Mouse (Mus musculus) heart, postnatal 0 days (tissue): ENCODE measurements at regions not wholly inside any gene's neighbourhood (a gene's known extent, or its start where the extent isn't known, plus 50 kb on each side); places are given as distances from the start of the nearest gene placed in this dataset.

Source experiments
- ATAC-seq: fragments of 200-750 bp; cut with Nextera tagmentation; 2 replicates; pipeline ENCODE4 v1.8.0; 2017; ENCODE audit warnings: low read depth, moderate number of reproducible peaks, moderate library complexity; ENCODE audit not compliant: insufficient read depth
- DNase-seq: peaks from one replicate; pipeline ENCODE4 v3.0.0-alpha.2; 2016; ENCODE audit warnings: low spot score
- H3K27ac ChIP-seq: fragments of 300-500 bp; sonication (generic); 2 replicates; pipeline ENCODE4 v1.5.1; 2014; ENCODE audit warnings: low read depth, mild to moderate bottlenecking
- H3K27me3 ChIP-seq: fragments of 300-500 bp; sonication (generic); 2 replicates; pipeline ENCODE4 v1.6.1; 2014; ENCODE audit warnings: low read length, mixed read lengths; ENCODE audit not compliant: control insufficient read depth, insufficient read depth
- H3K36me3 ChIP-seq: fragments of 300-500 bp; sonication (generic); replicated peaks from 2 replicates; pipeline ENCODE4 v1.6.1; 2014; ENCODE audit warnings: low read length, mixed read lengths; ENCODE audit not compliant: control insufficient read depth, insufficient read depth
- H3K4me1 ChIP-seq: fragments of 300-500 bp; sonication (generic); 2 replicates; pipeline ENCODE4 v1.6.1; 2014; ENCODE audit warnings: antibody characterized with exemption; ENCODE audit not compliant: control insufficient read depth, insufficient read depth
- H3K4me2 ChIP-seq: fragments of 300-500 bp; sonication (generic); 2 replicates; pipeline ENCODE4 v1.6.1; 2014; ENCODE audit warnings: low read depth, mild to moderate bottlenecking, low read length, moderate library complexity
- H3K4me3 ChIP-seq: fragments of 300-500 bp; sonication (generic); 2 replicates; pipeline ENCODE4 v1.5.1; 2014; ENCODE audit warnings: low read depth, low read length
- H3K9ac ChIP-seq: fragments of 300-500 bp; sonication (generic); replicated peaks from 2 replicates; pipeline ENCODE4 v1.6.1; 2014; ENCODE audit warnings: low read depth, low read length, mixed read lengths
- H3K9me3 ChIP-seq: fragments of 300-500 bp; sonication (generic); replicated peaks from 2 replicates; pipeline ENCODE4 v1.6.1; 2016; ENCODE audit warnings: low read length; ENCODE audit not compliant: control insufficient read depth
- CTCF ChIP-seq: IDR thresholded peaks from 2 replicates; pipeline ENCODE4 v1.5.1; 2016; ENCODE audit warnings: antibody characterized with exemption, control low read depth, low read depth
- EP300 ChIP-seq: IDR thresholded peaks from 2 replicates; pipeline ENCODE4 v1.6.1; 2016; ENCODE audit warnings: antibody characterized with exemption, low read depth
- WGBS: fragments of 180-500 bp; shearing (Covaris S2); extraction: QIAGEN DNeasy Blood & Tissue Kit; methylation state at CpG from one replicate; pipeline ENCODE4 v1.1.7; 2014; 5-methylcytosine and 5-hydroxymethylcytosine counted together

- 55% methylated on average over 10 of the region's 10 CpGs for WGBS
- H3K4me2 ChIP-seq, result no peak overlapping the region
- H3K27me3 ChIP-seq, result no peaks in the 10 kb centered on the region
- no peak overlapping the region for H3K9ac ChIP-seq
- peak overlapping the region; percentile 40; the same call in 1 of the 2 replicates for H3K27ac ChIP-seq
- ATAC-seq, result no peak; the same call in 1 of the 2 replicates
- no peaks in the 10 kb centered on the region for H3K9me3 ChIP-seq
- DNase-seq, result peak; percentile 34
- TF ChIP-seq EP300, result no peak
- TF ChIP-seq CTCF, result no peak
- peaks cover 20% of the 10 kb centered on the region for H3K4me1 ChIP-seq
- H3K36me3 ChIP-seq, result no peaks in the 10 kb centered on the region
- H3K4me3 ChIP-seq, result no peak overlapping the region
Measured at GRCm38 (mm10) chr3:149381559-149382245, 391.3 kb upstream of the Adgrl2 start.

GRCm38 (mm10) chr3:149381051-149381450, 390.7 kb upstream of the Adgrl2 start:
- H3K27ac ChIP-seq, result no peak overlapping the region; the same call in 1 of the 2 replicates
- no peak overlapping the region for H3K4me3 ChIP-seq
- DNase-seq, result no peak
- H3K27me3 ChIP-seq, result no peaks in the 10 kb centered on the region
- TF ChIP-seq CTCF (no peak), EP300 (no peak)
- no peaks in the 10 kb centered on the region for H3K36me3 ChIP-seq
- no peaks in the 10 kb centered on the region for H3K9me3 ChIP-seq
- 61% methylated on average over 6 of the region's 6 CpGs for WGBS
- ATAC-seq, result no peak
- peaks cover 17% of the 10 kb centered on the region for H3K4me1 ChIP-seq
- H3K4me2 ChIP-seq, result no peak overlapping the region
- H3K9ac ChIP-seq, result no peak overlapping the region

- Histone ChIP-seq H3K9me3 (no peaks in the 10 kb centered on the region), H3K36me3 (no peaks in the 10 kb centered on the region), H3K9ac (no peak overlapping the region), H3K4me1 (peaks cover 8% of the 10 kb centered on the region; the same call in 1 of the 2 replicates), H3K27ac (no peak overlapping the region), H3K4me3 (no peak overlapping the region), H3K27me3 (no peaks in the 10 kb centered on the region), H3K4me2 (no peak overlapping the region)
- 72% methylated on average over 15 of the region's 15 CpGs for WGBS
- no peak for DNase-seq
- no peak for ATAC-seq
- TF ChIP-seq EP300 (no peak), CTCF (no peak)
Measured at GRCm38 (mm10) chr3:149379866-149380472, 389.6 kb upstream of the Adgrl2 start.

- H3K4me1 ChIP-seq, result peaks cover 8% of the 10 kb centered on the region; the same call in 1 of the 2 replicates
- no peaks in the 10 kb centered on the region for H3K36me3 ChIP-seq
- no peak overlapping the region for H3K4me3 ChIP-seq
- ATAC-seq (no peak), DNase-seq (no peak)
- TF ChIP-seq CTCF (no peak), EP300 (no peak)
- H3K9ac ChIP-seq, result no peak overlapping the region
- WGBS, result 81% methylated on average over 3 of the region's 3 CpGs
- no peak overlapping the region for H3K4me2 ChIP-seq
- H3K9me3 ChIP-seq, result no peaks in the 10 kb centered on the region
- no peaks in the 10 kb centered on the region for H3K27me3 ChIP-seq
- no peak overlapping the region for H3K27ac ChIP-seq
Measured at GRCm38 (mm10) chr3:149379249-149379865, 389.0 kb upstream of the Adgrl2 start.

- ATAC-seq (no peak), DNase-seq (no peak)
- TF ChIP-seq EP300 (no peak), CTCF (no peak)
- Histone ChIP-seq H3K9ac (no peak overlapping the region), H3K36me3 (no peaks in the 10 kb centered on the region), H3K27ac (no peak overlapping the region), H3K27me3 (no peaks in the 10 kb centered on the region), H3K9me3 (no peaks in the 10 kb centered on the region), H3K4me2 (no peak overlapping the region), H3K4me1 (peaks cover 9% of the 10 kb centered on the region), H3K4me3 (no peak overlapping the region)
- WGBS, result 80% methylated on average over 5 of the region's 5 CpGs
Measured at GRCm38 (mm10) chr3:149371439-149371838, 381.1 kb upstream of the Adgrl2 start.
